Mouse (Mus musculus) left cerebral cortex, adult 2 months (tissue): ENCODE measurements around the gene Doc2g. TPM values are rescaled to one million over a fixed set of nuclear protein-coding genes. Genes with fewer than 3 reads are reported as not detected.
"Not testable (repeated sequence)": the region's sequence is repeated elsewhere in the genome, so short reads cannot be mapped to it uniquely, and the experiment has no call there.

Experiments
- DNase-seq, 2 experiments: peaks; one replicate each; pipeline ENCODE4 v3.0.0; 2021 to 2022; ENCODE audit warnings: low spot score in 2 of 2, mixed read lengths in 1 of 2; ENCODE audit errors: extremely low spot score in 1 of 2
- H3K27ac ChIP-seq: fragments of 200-600 bp; 2 replicates; pipeline ENCODE4 v1.8.1; 2022
- H3K4me3 ChIP-seq: fragments of 200-600 bp; 2 replicates; pipeline ENCODE4 v1.8.1; 2022
- CTCF ChIP-seq: fragments of 200-600 bp; IDR thresholded peaks from 2 replicates; pipeline ENCODE4 v1.8.1; 2022; ENCODE audit warnings: antibody characterized with exemption, mild to moderate bottlenecking, moderate library complexity
- intact Hi-C: fragments of 180-260 bp; cut with DNase I; formaldehyde crosslinking; loops from one replicate; pipeline ENCODE4 v1.15.1; 2025
- total RNA-seq, 2 experiments: library from RNA; stranded (reverse); gene quantifications; 2 replicates each; pipeline ENCODE4 v1.2.3; 2021

The Doc2g gene
- total RNA-seq, 2 experiments from 2014 or later, result 4.8 to 5.9 TPM

- intact Hi-C loops, result loop anchor here (1.0 kb wide), 1 partner anchor 29 kb away; no protein-coding TSS in a partner anchor
- Histone ChIP-seq H3K4me3 (no peak overlapping the region), H3K27ac (no peak overlapping the region)
- peak; percentile 79 for TF ChIP-seq CTCF
- peak; percentile 58 for DNase-seq
Measured at GRCm38 (mm10) chr19:4047859-4048258, 44.7 kb downstream of the Doc2g start.

GRCm38 (mm10) chr19:4049069-4049468, 46.0 kb downstream of the Doc2g start:
- H3K27ac ChIP-seq, H3K4me3 ChIP-seq, DNase-seq, intact Hi-C loops: not testable (repeated sequence)
- TF ChIP-seq CTCF, result peak; percentile 9

GRCm38 (mm10) chr19:4051016-4051415, 47.9 kb downstream of the Doc2g start:
- Histone ChIP-seq H3K27ac (no peak overlapping the region), H3K4me3 (no peak overlapping the region)
- intact Hi-C loops, result no loop called here
- no peak for DNase-seq
- TF ChIP-seq CTCF, result no peak; the same call in 1 of the 2 replicates

- DNase-seq, result peak; percentile 28 to 35
- peak; percentile 73 for TF ChIP-seq CTCF
- intact Hi-C loops, result loop anchor here (2.0 kb wide), 1 partner anchor 29 kb away; the partner anchor contains the start of gene Cabp2
- H3K4me3 ChIP-seq, result no peak overlapping the region
- no peak overlapping the region for H3K27ac ChIP-seq
Measured at GRCm38 (mm10) chr19:4051741-4052515, 48.8 kb downstream of the Doc2g start.

- H3K4me3 ChIP-seq, result no peak overlapping the region
- H3K27ac ChIP-seq, result no peak overlapping the region
- DNase-seq, result no peak
- no peak for TF ChIP-seq CTCF
- intact Hi-C loops, result loop anchor here (2.0 kb wide), 1 partner anchor 28 kb away; the partner anchor contains the start of gene Cabp2
Measured at GRCm38 (mm10) chr19:4052516-4053030, 49.5 kb downstream of the Doc2g start.

- Histone ChIP-seq H3K4me3 (no peak overlapping the region), H3K27ac (no peak overlapping the region)
- intact Hi-C loops, result no loop called here
- no peak for DNase-seq
- no peak for TF ChIP-seq CTCF
Measured at GRCm38 (mm10) chr19:4054613-4055012, 51.5 kb downstream of the Doc2g start.

- Histone ChIP-seq H3K27ac (no peak overlapping the region), H3K4me3 (no peak overlapping the region)
- TF ChIP-seq CTCF, result no peak
- intact Hi-C loops, result no loop called here
- no peak for DNase-seq
Measured at GRCm38 (mm10) chr19:4055216-4055946, 52.3 kb downstream of the Doc2g start.

GRCm38 (mm10) chr19:4055947-4056693, 53.0 kb downstream of the Doc2g start:
- no peak overlapping the region for H3K27ac ChIP-seq
- no peak overlapping the region for H3K4me3 ChIP-seq
- no peak for TF ChIP-seq CTCF
- DNase-seq, result no peak
- intact Hi-C loops, result no loop called here

Other genes with a start within 250 kb of the Doc2g start
- gene Kmt5b, start 235.9 kb upstream of the Doc2g start, total RNA-seq, result 10 to 100 TPM; 52.4 to 52.6 TPM
- gene Chka, start 151.5 kb upstream of the Doc2g start, total RNA-seq, result 100 to 1,000 TPM in 1 of 2 experiments, 10 to 100 TPM in 1; 96.7 to 120 TPM
- gene Tcirg1, start 96.2 kb upstream of the Doc2g start, total RNA-seq, result 10 to 100 TPM; 14.9 to 20.1 TPM
- gene Ndufs8, start 90.5 kb upstream of the Doc2g start, total RNA-seq, result 100 to 1,000 TPM; 129 to 133 TPM
- 1 to 10 TPM; 2.3 to 3.3 TPM for gene Aldh3b1, start 73.5 kb upstream of the Doc2g start, total RNA-seq
- 10 to 100 TPM; 12.9 to 16.3 TPM for gene Unc93b1, start 68.1 kb upstream of the Doc2g start, total RNA-seq
- gene Aldh3b3, start 44.7 kb upstream of the Doc2g start, total RNA-seq, result under 1 TPM in 1 of 2 experiments, not detected in 1; 0.11 TPM
- gene Aldh3b2, start 31.0 kb upstream of the Doc2g start, total RNA-seq, result 1 to 10 TPM in 1 of 2 experiments, under 1 TPM in 1; 0.93 to 1.5 TPM
- 1 to 10 TPM; 3.3 to 4.1 TPM for gene Acy3, start 16.7 kb upstream of the Doc2g start, total RNA-seq
- not detected for gene Tbx10, start 10.6 kb upstream of the Doc2g start, total RNA-seq
- gene Nudt8, start 2.7 kb upstream of the Doc2g start, total RNA-seq, result 10 to 100 TPM in 1 of 2 experiments, 1 to 10 TPM in 1; 8.3 to 10.2 TPM
- 1 to 10 TPM; 1.8 TPM for gene Gm49405, start 2.7 kb upstream of the Doc2g start, total RNA-seq
- gene Ndufv1, start 9.5 kb downstream of the Doc2g start, total RNA-seq, result 100 to 1,000 TPM; 242 to 257 TPM
- 100 to 1,000 TPM; 299 to 324 TPM for gene Gstp1, start 34.7 kb downstream of the Doc2g start, total RNA-seq
- gene Gstp2, start 42.7 kb downstream of the Doc2g start, total RNA-seq, result 10 to 100 TPM; 39.5 to 52.8 TPM
- gene Gstp3, start 56.3 kb downstream of the Doc2g start, total RNA-seq, result not detected
- gene Cabp2, start 78.3 kb downstream of the Doc2g start, total RNA-seq, result not detected
- gene Cdk2ap2, start 93.9 kb downstream of the Doc2g start, total RNA-seq, result 10 to 100 TPM; 28.4 to 32.5 TPM
- 100 to 1,000 TPM; 217 to 229 TPM for gene Pitpnm1, start 96.7 kb downstream of the Doc2g start, total RNA-seq
- 100 to 1,000 TPM; 118 to 125 TPM for gene Aip, start 122.5 kb downstream of the Doc2g start, total RNA-seq
- gene Gpr152, start 136.5 kb downstream of the Doc2g start, total RNA-seq, result not detected
- gene Cabp4, start 140.7 kb downstream of the Doc2g start, total RNA-seq, result under 1 TPM in 1 of 2 experiments, not detected in 1; 0.26 TPM
- gene Coro1b, start 145.3 kb downstream of the Doc2g start, total RNA-seq, result 10 to 100 TPM; 72.6 to 82.2 TPM
- gene Ptprcap, start 150.3 kb downstream of the Doc2g start, total RNA-seq, result 1 to 10 TPM; 1.2 to 1.7 TPM
- gene Rps6kb2, start 160.0 kb downstream of the Doc2g start, total RNA-seq, result 10 to 100 TPM; 34.0 to 46.8 TPM
- 1 to 10 TPM; 6.9 to 7.3 TPM for gene Carns1, start 172.2 kb downstream of the Doc2g start, total RNA-seq
- 1 to 10 TPM; 1.4 to 1.5 TPM for gene Tbc1d10c, start 188.0 kb downstream of the Doc2g start, total RNA-seq
- gene Ppp1ca, start 188.8 kb downstream of the Doc2g start, total RNA-seq, result 100 to 1,000 TPM; 293 to 306 TPM
- 10 to 100 TPM in 1 of 2 experiments, 1 to 10 TPM in 1; 8.7 to 10.1 TPM for gene Rad9a, start 198.3 kb downstream of the Doc2g start, total RNA-seq
- 1 to 10 TPM; 1.3 to 2.1 TPM for gene Clcf1, start 210.9 kb downstream of the Doc2g start, total RNA-seq
- not detected for gene AC109138.7, start 211.0 kb downstream of the Doc2g start, total RNA-seq
- 10 to 100 TPM; 15.4 to 17.6 TPM for gene Pold4, start 228.6 kb downstream of the Doc2g start, total RNA-seq